Mouse (Mus musculus): ENCODE measurements at regions not wholly inside any gene's neighbourhood (a gene's known extent, or its start where the extent isn't known, plus 50 kb on each side); places are given as distances from the start of the nearest gene placed in this dataset.

DNA sequence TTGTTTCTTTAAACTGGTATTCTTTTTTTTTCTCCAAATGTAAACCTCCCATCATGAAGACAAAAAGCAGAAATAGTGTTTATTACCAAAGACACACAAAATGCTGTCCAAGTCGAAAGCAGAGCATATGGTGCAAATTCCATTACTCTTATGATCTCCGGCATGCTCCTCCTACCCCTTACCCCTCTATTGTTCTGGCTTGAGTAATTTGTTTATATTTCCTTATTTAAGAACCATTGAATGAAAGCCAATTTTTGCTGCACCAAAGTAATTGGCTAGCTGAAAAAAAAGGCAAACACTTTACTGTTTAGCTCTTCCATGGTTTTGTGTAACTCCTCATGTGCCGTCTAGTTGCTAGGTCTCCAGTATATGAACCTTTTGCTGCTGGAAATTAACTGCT, 360.4 kb upstream of the Adgrl3 start:
- Histone ChIP-seq H3K4me2 (ENCODE audit: low read depth, low read length, severe bottlenecking) (no peak overlapping the region), H3K9ac (ENCODE audit: low read length) (no peak overlapping the region), H3K27me3 (ENCODE audit: control insufficient read depth, insufficient read depth, low read length) (no peaks in the 10 kb centered on the region), H3K36me3 (ENCODE audit: control insufficient read depth, insufficient read depth, low read length) (no peaks in the 10 kb centered on the region), H3K27ac (ENCODE audit: low read depth, low read length) (no peak overlapping the region), H3K4me1 (replicated peaks; ENCODE audit: control insufficient read depth, insufficient read depth, low read length) (no peaks in the 10 kb centered on the region), H3K9me3 (ENCODE audit: control insufficient read depth, low read length) (no peaks in the 10 kb centered on the region), H3K4me3 (ENCODE audit: low read depth, low read length) (no peak overlapping the region)
- DNase-seq (ENCODE audit: low spot score) (no peak), ATAC-seq (replicated peaks; ENCODE audit: low FRiP score) (no peak)
- WGBS: 70% methylated on average over 3 of the region's 3 CpGs

DNA sequence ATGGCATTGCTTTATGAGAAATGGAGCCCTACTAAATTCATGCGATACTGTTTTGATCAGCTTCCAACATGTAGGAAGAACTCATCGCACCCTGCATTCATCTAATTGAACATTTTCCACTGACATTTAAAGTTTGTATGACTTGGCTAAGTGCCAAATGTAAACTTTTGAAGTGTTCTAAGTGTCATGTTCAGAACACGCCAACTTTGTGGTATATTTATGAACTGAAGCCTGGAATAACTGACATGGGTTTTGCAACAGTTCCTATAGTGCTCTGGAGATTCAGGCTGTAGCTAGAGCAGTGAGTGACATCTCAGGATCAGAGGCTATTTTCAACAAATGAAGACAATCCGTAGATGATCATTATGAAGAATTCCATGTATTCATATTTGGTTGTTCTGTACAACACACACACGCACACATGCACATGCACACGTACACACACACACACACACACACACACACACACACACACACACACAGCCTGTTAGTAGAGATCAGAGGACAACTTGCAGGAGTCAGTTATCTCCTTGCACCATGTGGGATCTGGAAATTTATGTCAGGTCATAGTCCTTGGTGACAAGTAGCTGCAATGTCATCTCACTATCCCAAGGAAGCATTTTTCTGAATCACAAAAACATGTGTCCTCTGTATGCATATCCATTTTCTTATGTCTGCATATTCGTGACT, 349.5 kb upstream of the Adgrl3 start:
- H3K4me2 ChIP-seq (ENCODE audit: low read depth, low read length, severe bottlenecking): no peak overlapping the region
- ATAC-seq (replicated peaks; ENCODE audit: low FRiP score): no peak
- 92% methylated on average over 7 of the region's 7 CpGs for WGBS

DNA sequence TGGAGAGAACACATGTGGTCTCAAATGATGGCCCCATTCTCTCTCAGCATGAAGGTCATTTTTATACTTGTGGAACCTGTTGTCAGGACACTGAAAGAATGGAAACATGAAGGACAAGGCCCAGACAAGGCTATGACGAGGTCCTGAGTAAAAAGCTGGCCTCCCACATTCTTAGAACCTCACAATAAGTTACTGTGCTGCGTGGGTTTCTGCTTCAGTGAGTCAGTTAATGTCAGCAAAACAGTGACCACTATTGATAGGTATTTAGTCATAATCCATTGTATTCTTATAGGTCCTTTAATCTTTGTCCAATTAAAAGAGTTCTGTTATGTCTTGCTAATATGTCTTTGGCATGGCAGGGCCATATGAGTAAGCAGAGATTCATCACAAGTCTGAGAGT, 336.5 kb upstream of the Adgrl3 start:
- no peak overlapping the region for H3K9ac ChIP-seq (ENCODE audit: low read length)
- ATAC-seq (replicated peaks; ENCODE audit: low FRiP score) (no peak), DNase-seq (ENCODE audit: low spot score) (no peak)
- no peak overlapping the region for H3K4me2 ChIP-seq (ENCODE audit: low read depth, low read length, severe bottlenecking)
- H3K4me3 ChIP-seq (ENCODE audit: low read depth, low read length): no peak overlapping the region
- no peaks in the 10 kb centered on the region for H3K4me1 ChIP-seq (replicated peaks; ENCODE audit: control insufficient read depth, insufficient read depth, low read length)
- H3K27me3 ChIP-seq (ENCODE audit: control insufficient read depth, insufficient read depth, low read length): no peaks in the 10 kb centered on the region
- H3K36me3 ChIP-seq (ENCODE audit: control insufficient read depth, insufficient read depth, low read length): no peaks in the 10 kb centered on the region
- 36% methylated on average over 2 of the region's 2 CpGs for WGBS
- no peaks in the 10 kb centered on the region for H3K9me3 ChIP-seq (ENCODE audit: control insufficient read depth, low read length)
- no peak overlapping the region for H3K27ac ChIP-seq (ENCODE audit: low read depth, low read length)

More for the DNA sequence above, 349.5 kb upstream of the Adgrl3 start:
- DNase-seq (ENCODE audit: low spot score): no peak
- no peaks in the 10 kb centered on the region for H3K9me3 ChIP-seq (ENCODE audit: control insufficient read depth, low read length)
- H3K4me1 ChIP-seq (replicated peaks; ENCODE audit: control insufficient read depth, insufficient read depth, low read length): no peaks in the 10 kb centered on the region
- no peaks in the 10 kb centered on the region for H3K36me3 ChIP-seq (ENCODE audit: control insufficient read depth, insufficient read depth, low read length)
- no peak overlapping the region for H3K27ac ChIP-seq (ENCODE audit: low read depth, low read length)
- H3K4me3 ChIP-seq (ENCODE audit: low read depth, low read length): no peak overlapping the region
- no peak overlapping the region for H3K9ac ChIP-seq (ENCODE audit: low read length)
- no peaks in the 10 kb centered on the region for H3K27me3 ChIP-seq (ENCODE audit: control insufficient read depth, insufficient read depth, low read length)

DNA sequence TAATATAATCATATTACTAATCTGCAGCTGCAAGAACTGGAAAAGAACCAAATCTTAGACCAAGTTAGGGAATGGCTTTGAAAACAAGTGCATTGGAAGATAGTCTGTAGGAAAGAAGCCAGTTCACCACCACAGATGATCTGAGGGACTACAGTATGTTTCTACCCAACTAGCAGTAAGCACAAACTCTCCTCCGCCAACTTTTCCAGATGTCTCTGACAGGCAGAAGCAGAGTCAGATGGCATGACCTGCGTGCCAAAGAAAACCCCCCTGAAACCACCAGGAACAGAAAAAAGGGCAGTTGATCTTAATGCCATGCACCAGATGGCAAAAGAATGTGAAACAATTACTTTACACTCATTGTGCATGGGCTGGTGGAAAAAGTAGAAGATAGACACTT, 319.1 kb upstream of the Adgrl3 start:
- Histone ChIP-seq H3K4me2 (ENCODE audit: low read depth, low read length, severe bottlenecking) (no peak overlapping the region), H3K27ac (ENCODE audit: low read depth, low read length) (no peak overlapping the region), H3K9me3 (ENCODE audit: control insufficient read depth, low read length) (no peaks in the 10 kb centered on the region), H3K4me1 (replicated peaks; ENCODE audit: control insufficient read depth, insufficient read depth, low read length) (no peaks in the 10 kb centered on the region), H3K27me3 (ENCODE audit: control insufficient read depth, insufficient read depth, low read length) (no peaks in the 10 kb centered on the region), H3K4me3 (ENCODE audit: low read depth, low read length) (no peak overlapping the region), H3K9ac (ENCODE audit: low read length) (no peak overlapping the region), H3K36me3 (ENCODE audit: control insufficient read depth, insufficient read depth, low read length) (no peaks in the 10 kb centered on the region)
- DNase-seq (ENCODE audit: low spot score) (no peak), ATAC-seq (replicated peaks; ENCODE audit: low FRiP score) (no peak)
- WGBS: 96% methylated on average over 2 of the region's 2 CpGs

DNA sequence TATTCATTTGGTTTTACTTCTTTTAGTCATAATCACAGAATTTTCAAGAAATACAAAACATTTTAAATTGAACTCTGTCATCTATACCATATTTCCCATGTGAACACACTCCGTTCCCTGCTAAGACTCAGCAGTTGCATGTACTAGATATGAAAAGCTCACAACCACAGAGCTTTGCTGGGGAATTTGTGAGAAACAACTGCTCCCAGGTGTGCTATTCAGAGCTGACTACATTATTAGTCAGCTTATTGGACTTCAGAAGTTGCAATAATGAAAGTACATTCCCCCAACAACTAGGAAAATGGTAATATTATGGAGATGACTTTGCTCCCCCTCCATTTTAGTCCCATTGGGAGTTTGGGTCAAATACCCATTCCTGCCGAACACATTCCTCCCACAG, 315.2 kb upstream of the Adgrl3 start:
- no peak overlapping the region for H3K27ac ChIP-seq (ENCODE audit: low read depth, low read length)
- no peak for DNase-seq (ENCODE audit: low spot score)
- H3K4me3 ChIP-seq (ENCODE audit: low read depth, low read length): no peak overlapping the region
- H3K4me1 ChIP-seq (replicated peaks; ENCODE audit: control insufficient read depth, insufficient read depth, low read length): no peaks in the 10 kb centered on the region
- H3K27me3 ChIP-seq (ENCODE audit: control insufficient read depth, insufficient read depth, low read length): no peaks in the 10 kb centered on the region
- 80% methylated on average over 2 of the region's 2 CpGs for WGBS
- H3K9me3 ChIP-seq (ENCODE audit: control insufficient read depth, low read length): no peaks in the 10 kb centered on the region
- no peak overlapping the region for H3K9ac ChIP-seq (ENCODE audit: low read length)
- no peak for ATAC-seq (replicated peaks; ENCODE audit: low FRiP score)
- H3K4me2 ChIP-seq (ENCODE audit: low read depth, low read length, severe bottlenecking): no peak overlapping the region
- H3K36me3 ChIP-seq (ENCODE audit: control insufficient read depth, insufficient read depth, low read length): no peaks in the 10 kb centered on the region

GRCm38 (mm10) chr5:80706645-80707056, 313.3 kb upstream of the Adgrl3 start:
- H3K36me3 ChIP-seq (ENCODE audit: control insufficient read depth, insufficient read depth, low read length): no peaks in the 10 kb centered on the region
- no peak overlapping the region for H3K4me3 ChIP-seq (ENCODE audit: low read depth, low read length)
- H3K27me3 ChIP-seq (ENCODE audit: control insufficient read depth, insufficient read depth, low read length): no peaks in the 10 kb centered on the region
- DNase-seq (ENCODE audit: low spot score): no peak
- H3K9ac ChIP-seq (ENCODE audit: low read length): no peak overlapping the region
- no peak overlapping the region for H3K27ac ChIP-seq (ENCODE audit: low read depth, low read length)
- H3K4me1 ChIP-seq (replicated peaks; ENCODE audit: control insufficient read depth, insufficient read depth, low read length): no peaks in the 10 kb centered on the region
- no peak for ATAC-seq (replicated peaks; ENCODE audit: low FRiP score)
- H3K9me3 ChIP-seq (ENCODE audit: control insufficient read depth, low read length): no peaks in the 10 kb centered on the region
- H3K4me2 ChIP-seq (ENCODE audit: low read depth, low read length, severe bottlenecking): no peak overlapping the region
- WGBS: 73% methylated on average over 8 of the region's 8 CpGs
